Mouse (Mus musculus): ENCODE data around the gene Kcnd3.

DNA sequence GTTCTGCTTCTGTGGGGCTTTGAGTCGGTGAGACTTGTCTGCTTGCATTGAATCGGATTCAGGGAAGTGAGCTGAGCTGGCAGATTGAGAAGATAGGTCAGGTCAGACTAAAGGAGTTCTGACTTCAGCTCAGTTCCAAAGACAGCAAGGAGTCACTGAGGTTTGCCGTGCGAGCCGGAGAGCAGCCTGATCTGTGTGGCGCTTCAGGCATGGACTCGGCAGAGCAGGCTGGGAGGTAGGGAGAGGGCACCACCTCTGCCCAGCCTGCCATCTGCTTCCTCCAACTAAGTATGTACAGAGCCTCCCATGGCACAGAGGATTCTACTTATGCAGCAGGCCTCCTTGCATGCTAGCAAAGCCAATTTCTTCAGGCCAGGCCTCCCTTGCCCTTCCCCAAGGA is 44.1 kb downstream of the Kcnd3 start:
- TF ChIP-seq POLR2A (IDR thresholded peaks at IDR 0.05; ENCODE audit: low read depth, low read length) (no peak), CTCF (conservative IDR thresholded peaks at IDR 0.05; ENCODE audit: insufficient read depth, insufficient read length, low read depth, low read length) (no peak)
